Mouse (Mus musculus): ENCODE measurements around the gene Olfr1511. TPM values are rescaled to one million over a fixed set of nuclear protein-coding genes. Genes with fewer than 3 reads are reported as not detected.
"Not testable (repeated sequence)": the region's sequence is repeated elsewhere in the genome, so short reads cannot be mapped to it uniquely, and the experiment has no call there.

Gene Olfr1511
- polyA plus RNA-seq (2012; ENCODE audit: insufficient read depth, insufficient read length, missing spikeins), result not detected in 2 replicates

GRCm38 (mm10) chr14:52397279-52397678 lies at the start of gene Olfr1511:
Olfr1511 (minus strand) TSS chr14:52397379.
- Histone ChIP-seq H3K4me3 (ENCODE audit: insufficient read depth, low read length) (no peak within 1 kb of the TSS), H3K27ac (ENCODE audit: insufficient read depth, low read depth, low read length) (no peak within 1 kb of the TSS), H3K4me1 (ENCODE audit: control insufficient read depth, insufficient read depth, low read length) (no peaks in the 10 kb centered on the region)
- no peak for TF ChIP-seq POLR2A (IDR thresholded peaks at IDR 0.05; ENCODE audit: borderline replicate concordance, low read depth, low read length)
- no peak for TF ChIP-seq CTCF (IDR thresholded peaks at IDR 0.05; ENCODE audit: low read depth, low read length)

GRCm38 (mm10) chr14:52442690-52443089 lies 45.5 kb upstream of the Olfr1511 start, which contains the start of gene Olfr1509:
Olfr1509 (plus strand) TSS chr14:52442990.
- H3K27ac ChIP-seq (ENCODE audit: insufficient read depth, low read depth, low read length), result no peak within 1 kb of the TSS
- no peaks in the 10 kb centered on the region for H3K4me1 ChIP-seq (ENCODE audit: control insufficient read depth, insufficient read depth, low read length)
- TF ChIP-seq CTCF (IDR thresholded peaks at IDR 0.05; ENCODE audit: low read depth, low read length) (no peak), POLR2A (IDR thresholded peaks at IDR 0.05; ENCODE audit: borderline replicate concordance, low read depth, low read length) (no peak)
- no peak within 1 kb of the TSS for H3K4me3 ChIP-seq (ENCODE audit: insufficient read depth, low read length)

GRCm38 (mm10) chr14:52427686-52428085 lies 30.5 kb upstream of the Olfr1511 start:
- TF ChIP-seq POLR2A (IDR thresholded peaks at IDR 0.05; ENCODE audit: borderline replicate concordance, low read depth, low read length) (no peak), CTCF (IDR thresholded peaks at IDR 0.05; ENCODE audit: low read depth, low read length) (no peak)
- no peaks in the 10 kb centered on the region for H3K4me1 ChIP-seq (ENCODE audit: control insufficient read depth, insufficient read depth, low read length)
- H3K4me3 ChIP-seq (ENCODE audit: insufficient read depth, low read length), result no peak overlapping the region
- no peak overlapping the region for H3K27ac ChIP-seq (ENCODE audit: insufficient read depth, low read depth, low read length)

GRCm38 (mm10) chr14:52414273-52414672 lies 17.1 kb upstream of the Olfr1511 start, which contains the start of gene Olfr1510:
Olfr1510 (minus strand) TSS chr14:52414373.
- no peak for TF ChIP-seq CTCF (IDR thresholded peaks at IDR 0.05; ENCODE audit: low read depth, low read length)
- no peak for TF ChIP-seq POLR2A (IDR thresholded peaks at IDR 0.05; ENCODE audit: borderline replicate concordance, low read depth, low read length)
- no peaks in the 10 kb centered on the region for H3K4me1 ChIP-seq (ENCODE audit: control insufficient read depth, insufficient read depth, low read length)
- H3K4me3 ChIP-seq (ENCODE audit: insufficient read depth, low read length), result no peak within 1 kb of the TSS
- no peak within 1 kb of the TSS for H3K27ac ChIP-seq (ENCODE audit: insufficient read depth, low read depth, low read length)

- H3K4me1 ChIP-seq (ENCODE audit: control insufficient read depth, insufficient read depth, low read length); H3K4me3 ChIP-seq (ENCODE audit: insufficient read depth, low read length); H3K27ac ChIP-seq (ENCODE audit: insufficient read depth, low read depth, low read length): not testable (repeated sequence)
These were observed 13.2 kb upstream of the Olfr1511 start for GRCm38 (mm10) chr14:52410142-52410919.

- H3K4me1 ChIP-seq (ENCODE audit: control insufficient read depth, insufficient read depth, low read length), result not testable (repeated sequence)
These were observed 6.9 kb downstream of the Olfr1511 start for GRCm38 (mm10) chr14:52390084-52390848.

GRCm38 (mm10) chr14:52379068-52379467 lies 18.1 kb downstream of the Olfr1511 start, which contains the start of gene Olfr1512:
Olfr1512 (minus strand) TSS chr14:52379168.
- Histone ChIP-seq H3K4me3 (ENCODE audit: insufficient read depth, low read length) (no peak within 1 kb of the TSS), H3K4me1 (ENCODE audit: control insufficient read depth, insufficient read depth, low read length) (no peaks in the 10 kb centered on the region), H3K27ac (ENCODE audit: insufficient read depth, low read depth, low read length) (no peak within 1 kb of the TSS)
- TF ChIP-seq POLR2A (IDR thresholded peaks at IDR 0.05; ENCODE audit: borderline replicate concordance, low read depth, low read length), result no peak
- no peak for TF ChIP-seq CTCF (IDR thresholded peaks at IDR 0.05; ENCODE audit: low read depth, low read length)

More at GRCm38 (mm10) chr14:52390084-52390848, 6.9 kb downstream of the Olfr1511 start:
- not testable (repeated sequence) for H3K27ac ChIP-seq (ENCODE audit: insufficient read depth, low read depth, low read length)
- H3K4me3 ChIP-seq (ENCODE audit: insufficient read depth, low read length), result peak overlapping the region; percentile 5; the same call in 1 of the 2 replicates

GRCm38 (mm10) chr14:52368741-52369140 lies 28.4 kb downstream of the Olfr1511 start:
- H3K4me1 ChIP-seq (ENCODE audit: control insufficient read depth, insufficient read depth, low read length), result no peaks in the 10 kb centered on the region

GRCm38 (mm10) chr14:52356308-52356707 lies 40.9 kb downstream of the Olfr1511 start, which contains the start of gene Olfr1513:
Olfr1513 (minus strand) TSS chr14:52356408.
- no peak within 1 kb of the TSS for H3K27ac ChIP-seq (ENCODE audit: insufficient read depth, low read depth, low read length)
- H3K4me3 ChIP-seq (ENCODE audit: insufficient read depth, low read length), result no peak within 1 kb of the TSS
- no peak for TF ChIP-seq POLR2A (IDR thresholded peaks at IDR 0.05; ENCODE audit: borderline replicate concordance, low read depth, low read length)
- no peaks in the 10 kb centered on the region for H3K4me1 ChIP-seq (ENCODE audit: control insufficient read depth, insufficient read depth, low read length)

More at GRCm38 (mm10) chr14:52368741-52369140, 28.4 kb downstream of the Olfr1511 start:
- no peak overlapping the region for H3K4me3 ChIP-seq (ENCODE audit: insufficient read depth, low read length)
- no peak overlapping the region for H3K27ac ChIP-seq (ENCODE audit: insufficient read depth, low read depth, low read length)
- TF ChIP-seq POLR2A (IDR thresholded peaks at IDR 0.05; ENCODE audit: borderline replicate concordance, low read depth, low read length) (no peak), CTCF (IDR thresholded peaks at IDR 0.05; ENCODE audit: low read depth, low read length) (no peak)

Other genes starting within 250 kb of the Olfr1511 start
- 52.0 and 52.9 TPM in 2 replicates for gene Supt16, start 200.0 kb downstream of the Olfr1511 start, polyA plus RNA-seq (2012; ENCODE audit: insufficient read depth, insufficient read length, missing spikeins)
- 82.6 and 83.6 TPM in 2 replicates for gene Chd8, start 139.6 kb downstream of the Olfr1511 start, polyA plus RNA-seq (2012; ENCODE audit: insufficient read depth, insufficient read length, missing spikeins)
- 39.0 and 39.2 TPM in 2 replicates for gene Tox4, start 118.2 kb downstream of the Olfr1511 start, polyA plus RNA-seq (2012; ENCODE audit: insufficient read depth, insufficient read length, missing spikeins)
- gene Rab2b, start 117.8 kb downstream of the Olfr1511 start, polyA plus RNA-seq (2012; ENCODE audit: insufficient read depth, insufficient read length, missing spikeins), result 17.6 and 20.0 TPM in 2 replicates
- 31.8 and 34.2 TPM in 2 replicates for gene Mettl3, start 92.3 kb downstream of the Olfr1511 start, polyA plus RNA-seq (2012; ENCODE audit: insufficient read depth, insufficient read length, missing spikeins)
- gene Sall2, start 68.6 kb downstream of the Olfr1511 start, polyA plus RNA-seq (2012; ENCODE audit: insufficient read depth, insufficient read length, missing spikeins), result 0.67 and 0.95 TPM in 2 replicates
- gene Olfr1513, start 41.0 kb downstream of the Olfr1511 start, polyA plus RNA-seq (2012; ENCODE audit: insufficient read depth, insufficient read length, missing spikeins), result not detected in 2 replicates
- gene Olfr1512, start 18.2 kb downstream of the Olfr1511 start, polyA plus RNA-seq (2012; ENCODE audit: insufficient read depth, insufficient read length, missing spikeins), result not detected in 2 replicates
- not detected in 2 replicates for gene Olfr1510, start 17.0 kb upstream of the Olfr1511 start, polyA plus RNA-seq (2012; ENCODE audit: insufficient read depth, insufficient read length, missing spikeins)
- not detected in 2 replicates for gene Olfr1509, start 45.6 kb upstream of the Olfr1511 start, polyA plus RNA-seq (2012; ENCODE audit: insufficient read depth, insufficient read length, missing spikeins)
- gene Olfr1508, start 70.1 kb upstream of the Olfr1511 start, polyA plus RNA-seq (2012; ENCODE audit: insufficient read depth, insufficient read length, missing spikeins), result not detected in 2 replicates
- not detected in 2 replicates for gene Olfr1507, start 98.4 kb upstream of the Olfr1511 start, polyA plus RNA-seq (2012; ENCODE audit: insufficient read depth, insufficient read length, missing spikeins)